Mouse (Mus musculus) layer of hippocampus, adult 2 months (tissue): ENCODE data around the gene Ostf1. TPM values are rescaled to one million over a fixed set of nuclear protein-coding genes. Genes with fewer than 3 reads are reported as not detected.
"Not testable (repeated sequence)": the region's sequence is repeated elsewhere in the genome, so short reads cannot be mapped to it uniquely, and the experiment has no call there.

Experiments used
- DNase-seq, 2 experiments: peaks; one replicate each; pipeline ENCODE4 v3.0.0; 2022; ENCODE audit warnings: low spot score in 2 of 2
- H3K27ac ChIP-seq: fragments of 200-600 bp; 2 replicates; pipeline ENCODE4 v1.8.1; 2022
- H3K4me3 ChIP-seq: fragments of 200-600 bp; 2 replicates; pipeline ENCODE4 v1.8.1; 2022; ENCODE audit warnings: mild to moderate bottlenecking
- CTCF ChIP-seq: fragments of 200-600 bp; conservative IDR thresholded peaks from 2 replicates; pipeline ENCODE4 v1.8.1; 2022; ENCODE audit warnings: antibody characterized with exemption, mild to moderate bottlenecking, moderate library complexity
- total RNA-seq, 2 experiments: library from RNA; stranded (reverse); gene quantifications; 2 replicates each; pipeline ENCODE4 v1.2.3; 2021

Gene Ostf1
- total RNA-seq, 2 experiments from 2014 or later: 28.1 to 28.9 TPM

GRCm38 (mm10) chr19:18607907-18608306 lies 23.7 kb downstream of the Ostf1 start:
- no peak for TF ChIP-seq CTCF
- no peak overlapping the region for H3K4me3 ChIP-seq
- no peak for DNase-seq
- no peak overlapping the region for H3K27ac ChIP-seq

- H3K4me3 ChIP-seq: no peak overlapping the region
- DNase-seq: no peak
- no peak overlapping the region for H3K27ac ChIP-seq
- TF ChIP-seq CTCF: no peak
Measured at GRCm38 (mm10) chr19:18603011-18603410, 28.6 kb downstream of the Ostf1 start.

- no peak for DNase-seq
- Histone ChIP-seq H3K27ac (no peak overlapping the region), H3K4me3 (no peak overlapping the region)
- TF ChIP-seq CTCF: no peak
Measured at GRCm38 (mm10) chr19:18600611-18601010, 31.0 kb downstream of the Ostf1 start.

GRCm38 (mm10) chr19:18599650-18600049 lies 32.0 kb downstream of the Ostf1 start:
- no peak for TF ChIP-seq CTCF
- no peak overlapping the region for H3K27ac ChIP-seq
- no peak for DNase-seq
- no peak overlapping the region for H3K4me3 ChIP-seq

GRCm38 (mm10) chr19:18599051-18599450 lies 32.6 kb downstream of the Ostf1 start:
- no peak overlapping the region for H3K27ac ChIP-seq
- TF ChIP-seq CTCF: no peak
- no peak for DNase-seq
- H3K4me3 ChIP-seq: no peak overlapping the region

GRCm38 (mm10) chr19:18598265-18598926 lies 33.2 kb downstream of the Ostf1 start:
- H3K27ac ChIP-seq: no peak overlapping the region
- no peak for TF ChIP-seq CTCF
- H3K4me3 ChIP-seq: no peak overlapping the region
- DNase-seq: no peak

- no peak for DNase-seq
Measured at GRCm38 (mm10) chr19:18597772-18598171, 33.9 kb downstream of the Ostf1 start.

GRCm38 (mm10) chr19:18596876-18597275 lies 34.7 kb downstream of the Ostf1 start:
- no peak overlapping the region for H3K4me3 ChIP-seq
- DNase-seq: no peak

More at GRCm38 (mm10) chr19:18597772-18598171, 33.9 kb downstream of the Ostf1 start:
- no peak overlapping the region for H3K4me3 ChIP-seq
- no peak for TF ChIP-seq CTCF
- no peak overlapping the region for H3K27ac ChIP-seq

GRCm38 (mm10) chr19:18593722-18594121 lies 37.9 kb downstream of the Ostf1 start:
- no peak for DNase-seq
- Histone ChIP-seq H3K4me3 (no peak overlapping the region), H3K27ac (peak overlapping the region; percentile 28; the same call in 1 of the 2 replicates)
- TF ChIP-seq CTCF: no peak

More at GRCm38 (mm10) chr19:18596876-18597275, 34.7 kb downstream of the Ostf1 start:
- no peak for TF ChIP-seq CTCF
- no peak overlapping the region for H3K27ac ChIP-seq

- TF ChIP-seq CTCF: no peak
- no peak for DNase-seq
- no peak overlapping the region for H3K4me3 ChIP-seq
- H3K27ac ChIP-seq: peak overlapping the region; percentile 29
Measured at GRCm38 (mm10) chr19:18592919-18593318, 38.7 kb downstream of the Ostf1 start.

GRCm38 (mm10) chr19:18590942-18591354 lies 40.7 kb downstream of the Ostf1 start:
- no peak for DNase-seq

GRCm38 (mm10) chr19:18590234-18590633 lies 41.4 kb downstream of the Ostf1 start:
- TF ChIP-seq CTCF: no peak
- DNase-seq: no peak
- Histone ChIP-seq H3K4me3 (no peak overlapping the region), H3K27ac (no peak overlapping the region)

More at GRCm38 (mm10) chr19:18590942-18591354, 40.7 kb downstream of the Ostf1 start:
- TF ChIP-seq CTCF: no peak
- Histone ChIP-seq H3K27ac (no peak overlapping the region), H3K4me3 (no peak overlapping the region)

- Histone ChIP-seq H3K27ac (no peak overlapping the region), H3K4me3 (no peak overlapping the region)
- no peak for DNase-seq
- TF ChIP-seq CTCF: no peak
Measured at GRCm38 (mm10) chr19:18589276-18589675, 42.3 kb downstream of the Ostf1 start.

- not testable (repeated sequence) for DNase-seq, H3K4me3 ChIP-seq, H3K27ac ChIP-seq
Measured at GRCm38 (mm10) chr19:18588801-18589200, 42.8 kb downstream of the Ostf1 start.
